Mouse (Mus musculus) E14TG2a.4 (cell line): Measurements from ENCODE around the gene Mob1b.

Experiments
- H3K27me3 ChIP-seq: 2 replicates; pipeline ENCODE4 v1.6.1; 2014; ENCODE audit warnings: low read length, control low read depth; ENCODE audit not compliant: insufficient read depth
- H3K36me3 ChIP-seq: 2 replicates; pipeline ENCODE4 v1.6.1; 2014; ENCODE audit warnings: low read length, control low read depth; ENCODE audit not compliant: insufficient read depth
- H3K4me1 ChIP-seq: replicated peaks from 2 replicates; pipeline ENCODE4 v1.6.1; 2014; ENCODE audit warnings: low read depth, low read length, control low read depth
- H3K4me3 ChIP-seq: replicated peaks from 2 replicates; pipeline ENCODE4 v1.5.1; 2014; ENCODE audit warnings: mild to moderate bottlenecking, low read length
- H3K9me3 ChIP-seq: 2 replicates; pipeline ENCODE4 v1.6.1; 2014; ENCODE audit warnings: low read length, control low read depth
- CTCF ChIP-seq: conservative IDR thresholded peaks from 2 replicates; pipeline ENCODE4 v1.5.1; 2014; ENCODE audit warnings: low read length
- NANOG ChIP-seq: IDR thresholded peaks from 2 replicates; pipeline ENCODE4 v1.6.1; 2014; ENCODE audit warnings: borderline replicate concordance, low read length, mixed read lengths
- POU5F1 ChIP-seq: IDR thresholded peaks from 2 replicates; pipeline ENCODE4 v1.6.1; 2014; ENCODE audit warnings: low read length, borderline replicate concordance

Mob1b gene

GRCm38 (mm10) chr5:88720116-88721002 lies at the start of gene Mob1b:
Mob1b (plus strand) TSS chr5:88720855.
- Histone ChIP-seq H3K27me3 (peaks cover 11% of the 10 kb centered on the region), H3K36me3 (peaks cover 15% of the 10 kb centered on the region), H3K4me3 (peak within 1 kb of the TSS; percentile 99), H3K9me3 (no peaks in the 10 kb centered on the region), H3K4me1 (peaks cover 21% of the 10 kb centered on the region)
- TF ChIP-seq POU5F1 (no peak), NANOG (no peak), CTCF (no peak)

GRCm38 (mm10) chr5:88674703-88675442 lies 45.8 kb upstream of the Mob1b start:
- no peaks in the 10 kb centered on the region for H3K9me3 ChIP-seq
- no peak for TF ChIP-seq POU5F1
- TF ChIP-seq CTCF = no peak
- no peak for TF ChIP-seq NANOG
- H3K27me3 ChIP-seq = peaks cover 8% of the 10 kb centered on the region
- peaks cover 61% of the 10 kb centered on the region for H3K4me1 ChIP-seq
- H3K4me3 ChIP-seq = peak overlapping the region; percentile 93
- peaks cover 41% of the 10 kb centered on the region for H3K36me3 ChIP-seq

- no peak for TF ChIP-seq NANOG
- no peak for TF ChIP-seq POU5F1
- no peak for TF ChIP-seq CTCF
- Histone ChIP-seq H3K36me3 (peaks cover 33% of the 10 kb centered on the region), H3K4me3 (peak within 1 kb of the TSS; percentile 93), H3K9me3 (no peaks in the 10 kb centered on the region), H3K27me3 (peaks cover 10% of the 10 kb centered on the region), H3K4me1 (peaks cover 68% of the 10 kb centered on the region)
These were observed 44.9 kb upstream of the Mob1b start, which contains the start of gene Grsf1 for GRCm38 (mm10) chr5:88675443-88676387. Grsf1 (minus strand) TSS chr5:88676171.

GRCm38 (mm10) chr5:88678929-88679328 lies 41.7 kb upstream of the Mob1b start:
- H3K9me3 ChIP-seq = no peaks in the 10 kb centered on the region
- H3K4me3 ChIP-seq = peak overlapping the region; percentile 24
- peaks cover 75% of the 10 kb centered on the region for H3K4me1 ChIP-seq
- 0 out of 2 replicates have a peak, but pooled peaks cover under 1% of the 10 kb centered on the region for H3K36me3 ChIP-seq
- peaks cover 21% of the 10 kb centered on the region for H3K27me3 ChIP-seq
- TF ChIP-seq POU5F1 (no peak), NANOG (no peak), CTCF (no peak)

DNA sequence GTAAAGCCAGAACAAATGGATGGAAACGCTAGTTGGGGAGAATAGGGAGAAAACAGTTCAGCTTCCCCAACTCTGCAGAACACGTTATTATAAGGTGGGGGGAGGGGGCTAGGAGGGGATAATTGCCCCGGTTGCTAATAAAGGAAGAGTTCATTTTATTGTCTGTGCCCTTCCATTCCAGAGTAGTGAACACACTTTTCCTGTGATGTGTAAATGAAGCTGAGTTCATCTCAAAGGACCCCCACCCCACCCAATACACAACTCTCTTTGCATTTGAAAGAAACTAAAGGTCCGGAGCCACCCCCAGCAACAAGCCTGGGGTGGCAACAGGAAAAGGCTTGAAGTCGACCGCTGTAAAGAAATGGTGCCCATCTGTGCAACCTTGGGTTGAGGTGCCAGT lies 41.3 kb upstream of the Mob1b start:
- Histone ChIP-seq H3K27me3 (peaks cover 21% of the 10 kb centered on the region), H3K4me1 (peaks cover 75% of the 10 kb centered on the region), H3K36me3 (no peaks in the 10 kb centered on the region), H3K9me3 (no peaks in the 10 kb centered on the region), H3K4me3 (peak overlapping the region; percentile 24)
- TF ChIP-seq POU5F1 = peak; percentile 85
- TF ChIP-seq NANOG = peak; percentile 93
- no peak for TF ChIP-seq CTCF

- H3K36me3 ChIP-seq = no peaks in the 10 kb centered on the region
- H3K4me1 ChIP-seq = peaks cover 81% of the 10 kb centered on the region
- no peak overlapping the region for H3K4me3 ChIP-seq
- TF ChIP-seq NANOG = no peak
- TF ChIP-seq CTCF = no peak
- TF ChIP-seq POU5F1 = no peak
- H3K27me3 ChIP-seq = peaks cover 21% of the 10 kb centered on the region
- H3K9me3 ChIP-seq = no peaks in the 10 kb centered on the region
These were observed 40.1 kb upstream of the Mob1b start for GRCm38 (mm10) chr5:88680567-88680966.

- Histone ChIP-seq H3K4me1 (peaks cover 72% of the 10 kb centered on the region), H3K27me3 (peaks cover 13% of the 10 kb centered on the region), H3K36me3 (no peaks in the 10 kb centered on the region), H3K9me3 (no peaks in the 10 kb centered on the region), H3K4me3 (peak overlapping the region; percentile 27; the same call in 1 of the 2 replicates)
- TF ChIP-seq POU5F1 (no peak), NANOG (no peak), CTCF (no peak)
These were observed 36.9 kb upstream of the Mob1b start for GRCm38 (mm10) chr5:88683706-88684105.

GRCm38 (mm10) chr5:88684226-88684625 lies 36.4 kb upstream of the Mob1b start:
- Histone ChIP-seq H3K36me3 (no peaks in the 10 kb centered on the region), H3K4me3 (no peak overlapping the region), H3K4me1 (peaks cover 72% of the 10 kb centered on the region), H3K9me3 (no peaks in the 10 kb centered on the region), H3K27me3 (peaks cover 13% of the 10 kb centered on the region)
- TF ChIP-seq NANOG (no peak), CTCF (no peak), POU5F1 (no peak)
